Mouse (Mus musculus): ENCODE results near the gene Gm45234. TPM values are rescaled to one million over a fixed set of nuclear protein-coding genes. Genes with fewer than 3 reads are reported as not detected.

Gene Gm45234
- total and polyA plus RNA-seq, 3 experiments: not detected

DNA sequence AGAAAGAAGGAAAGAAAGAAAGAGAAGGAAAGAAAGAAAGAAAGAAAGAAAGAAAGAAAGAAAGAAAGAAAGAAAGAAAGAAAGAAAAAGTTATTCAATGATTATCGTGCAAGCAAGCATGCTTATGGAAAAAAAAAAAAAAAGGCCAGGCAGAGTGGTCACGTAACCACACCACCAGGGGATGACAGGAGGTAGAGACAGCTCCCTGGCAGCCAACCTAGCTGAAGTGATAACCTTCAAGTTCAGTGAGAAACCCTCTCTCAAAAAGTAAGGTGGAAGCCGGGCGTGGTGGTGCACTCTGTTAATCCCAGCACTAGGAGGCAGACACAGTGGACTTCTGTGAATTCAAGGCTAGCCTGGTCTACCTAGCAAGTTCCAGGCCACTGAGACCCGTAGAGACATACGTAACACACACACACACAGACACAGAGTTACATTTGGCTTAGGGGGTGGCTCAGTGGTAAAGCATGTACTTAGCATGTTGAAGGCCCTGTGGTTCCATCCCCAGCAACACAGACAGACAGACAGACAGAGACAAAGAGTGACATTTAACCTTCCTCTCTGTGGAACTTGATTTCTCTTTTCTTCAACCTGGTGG is 32.8 kb downstream of the Gm45234 start:
- in situ Hi-C loops (cut with MboI; ENCODE audit: low pct_ligation_motif_present, low pct_unique_long_range_greater_than_20kb, low sequenced_read_pairs): no loop called here
- Histone ChIP-seq H3K36me3 (replicated peaks in 1 of 2; ENCODE audit: control insufficient read depth in 1 of 2, insufficient read depth in 1 of 2, low read length in 1 of 2) (peaks cover 55 to 87% of the 10 kb centered on the region in 2 experiments), H3K27ac (ENCODE audit: insufficient read depth, low read depth) (peak overlapping the region; percentile 94), H3K79me2 (replicated peaks; ENCODE audit: control insufficient read depth, extremely low read depth, insufficient read depth, poor library complexity, severe bottlenecking) (peaks cover 3% of the 10 kb centered on the region; the same call in 1 of the 2 replicates), H3K9me3 (replicated peaks; ENCODE audit: low read length) (no peaks in the 10 kb centered on the region), H3K4me3 (replicated peaks in 1 of 3; ENCODE audit: low read depth in 2 of 3, low read length in 2 of 3, poor library complexity in 1 of 3) (peak overlapping the region in 1 of 3 experiments; percentile 19), H3K27me3 (replicated peaks) (no peaks in the 10 kb centered on the region), H3K4me1 (ENCODE audit: control insufficient read depth in 1 of 2, insufficient read depth in 2 of 2) (peaks cover 45 to 84% of the 10 kb centered on the region in 2 experiments), H3K9ac (ENCODE audit: insufficient read depth, low read depth) (peak overlapping the region; percentile 12; the same call in 1 of the 2 replicates), H3K4me2 (ENCODE audit: insufficient read depth, low read depth, poor library complexity, severe bottlenecking) (peak overlapping the region; percentile 48)
- dilution Hi-C loops (cut with MboI; ENCODE audit: extremely low pct_ligation_motif_present, extremely low pct_unique_long_range_greater_than_20kb, low sequenced_read_pairs): no loop called here
- TF ChIP-seq TBP (conservative IDR thresholded peaks at IDR 0.05; ENCODE audit: low read depth, low read length) (no peak), ZNF384 (IDR thresholded peaks at IDR 0.05; ENCODE audit: low read depth, low read length) (peak; percentile 90), CTCF (conservative IDR thresholded peaks at IDR 0.05 in 1 of 2, IDR thresholded peaks at IDR 0.05 in 1 of 2; ENCODE audit: low read depth in 2 of 2, low read length in 2 of 2) (peak in 1 of 2 experiments; percentile 26; a peak in 1 of 4 replicates)
- no peak for DNase-seq (ENCODE audit: extremely low read depth)

DNA sequence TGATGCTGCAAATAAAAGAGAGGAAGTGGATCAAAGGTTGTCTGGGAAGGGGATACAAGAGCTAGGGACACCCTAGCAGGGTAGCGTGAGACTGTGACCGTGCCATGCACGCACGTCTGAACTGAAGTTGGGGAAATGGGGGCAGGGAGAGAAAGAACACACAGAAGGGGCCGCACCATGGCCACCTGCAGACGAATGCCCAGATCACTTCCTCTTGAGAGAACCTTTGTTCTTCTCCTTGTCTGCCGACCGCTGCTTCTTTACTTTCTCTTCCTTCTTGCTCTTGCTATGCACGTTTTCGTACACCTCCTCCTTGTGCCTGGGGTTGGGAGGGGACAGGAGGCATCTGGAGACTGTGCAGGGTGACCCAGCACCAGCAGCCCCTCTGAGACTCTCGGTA is 34.9 kb downstream of the Gm45234 start:
- H3K9ac ChIP-seq (ENCODE audit: insufficient read depth, low read depth): peak overlapping the region; percentile 21
- peak overlapping the region; percentile 22; the same call in 1 of the 2 replicates for H3K4me2 ChIP-seq (ENCODE audit: insufficient read depth, low read depth, poor library complexity, severe bottlenecking)
- dilution Hi-C loops (cut with MboI; ENCODE audit: extremely low pct_ligation_motif_present, extremely low pct_unique_long_range_greater_than_20kb, low sequenced_read_pairs) (no loop called here), in situ Hi-C loops (cut with MboI; ENCODE audit: low pct_ligation_motif_present, low pct_unique_long_range_greater_than_20kb, low sequenced_read_pairs) (no loop called here)
- H3K27me3 ChIP-seq (replicated peaks): no peaks in the 10 kb centered on the region
- peaks cover 48 to 84% of the 10 kb centered on the region in 2 experiments for H3K4me1 ChIP-seq (ENCODE audit: control insufficient read depth in 1 of 2, insufficient read depth in 2 of 2)
- H3K36me3 ChIP-seq (replicated peaks in 1 of 2; ENCODE audit: control insufficient read depth in 1 of 2, insufficient read depth in 1 of 2, low read length in 1 of 2): peaks cover 45 to 88% of the 10 kb centered on the region in 2 experiments
- peak overlapping the region in 1 of 3 experiments; percentile 31 for H3K4me3 ChIP-seq (replicated peaks in 1 of 3; ENCODE audit: low read depth in 2 of 3, low read length in 2 of 3, poor library complexity in 1 of 3)
- H3K9me3 ChIP-seq (replicated peaks; ENCODE audit: low read length): no peaks in the 10 kb centered on the region
- DNase-seq (ENCODE audit: extremely low read depth): peak; percentile 92
- H3K79me2 ChIP-seq (replicated peaks; ENCODE audit: control insufficient read depth, extremely low read depth, insufficient read depth, poor library complexity, severe bottlenecking): no peaks in the 10 kb centered on the region
- peak overlapping the region; percentile 88 for H3K27ac ChIP-seq (ENCODE audit: insufficient read depth, low read depth)
- TF ChIP-seq EP300 (IDR thresholded peaks at IDR 0.05; ENCODE audit: low read length) (peak; percentile 87), CHD2 (IDR thresholded peaks at IDR 0.05; ENCODE audit: low read length) (peak; percentile 86), POLR2A (IDR thresholded peaks at IDR 0.05; ENCODE audit: low read depth, low read length) (peak; percentile 67), POLR2AphosphoS2 (IDR thresholded peaks at IDR 0.05; ENCODE audit: low read depth, low read length) (peak; percentile 61; the same call in 1 of the 2 replicates), MEF2A (IDR thresholded peaks at IDR 0.05; ENCODE audit: borderline replicate concordance, low read depth, low read length) (peak; percentile 73; the same call in 1 of the 2 replicates), JUN (IDR thresholded peaks at IDR 0.05; ENCODE audit: insufficient read depth, low read depth, low read length) (no peak), RAD21 (IDR thresholded peaks at IDR 0.05; ENCODE audit: low read depth, low read length) (peak; percentile 3), GABPA (IDR thresholded peaks at IDR 0.05; ENCODE audit: insufficient replicate concordance, low read depth, low read length) (no peak), NELFE (IDR thresholded peaks at IDR 0.05; ENCODE audit: low read depth, low read length) (peak; percentile 28; the same call in 1 of the 2 replicates), KAT2A (IDR thresholded peaks at IDR 0.05; ENCODE audit: insufficient replicate concordance, low read length) (no peak), CHD1 (IDR thresholded peaks at IDR 0.05; ENCODE audit: low read depth, low read length) (no peak), ZKSCAN1 (IDR thresholded peaks at IDR 0.05; ENCODE audit: borderline replicate concordance, low read depth, low read length) (no peak), USF2 (conservative IDR thresholded peaks at IDR 0.05; ENCODE audit: low read depth, low read length) (no peak), MXI1 (IDR thresholded peaks at IDR 0.05; ENCODE audit: low read depth, low read length) (peak; percentile 86), TCF12 (IDR thresholded peaks at IDR 0.05; ENCODE audit: low read depth, low read length) (peak; percentile 96), CTCF (conservative IDR thresholded peaks at IDR 0.05 in 1 of 2, IDR thresholded peaks at IDR 0.05 in 1 of 2; ENCODE audit: low read depth in 2 of 2, low read length in 2 of 2) (no peak), PAX5 (IDR thresholded peaks at IDR 0.05; ENCODE audit: low read length) (no peak), E2F4 (IDR thresholded peaks at IDR 0.05; ENCODE audit: insufficient replicate concordance, low read depth, low read length) (no peak), TBP (conservative IDR thresholded peaks at IDR 0.05; ENCODE audit: low read depth, low read length) (peak; percentile 73), UBTF (IDR thresholded peaks at IDR 0.05; ENCODE audit: low read depth, low read length) (no peak), ETS1 (conservative IDR thresholded peaks at IDR 0.05; ENCODE audit: low read depth, low read length) (peak; percentile 87), RCOR1 (conservative IDR thresholded peaks at IDR 0.05; ENCODE audit: low read depth, low read length) (peak; percentile 79), IRF4 (IDR thresholded peaks at IDR 0.05; ENCODE audit: low read depth, low read length) (peak; percentile 86), NRF1 (IDR thresholded peaks at IDR 0.05; ENCODE audit: low read depth, low read length) (no peak), MAFK (IDR thresholded peaks at IDR 0.05; ENCODE audit: insufficient replicate concordance, low read length) (0 out of 2 replicates have a peak, but pooled peaks have one; percentile 10), MYC (IDR thresholded peaks at IDR 0.05; ENCODE audit: low read depth, low read length) (peak; percentile 91), ZMIZ1 (IDR thresholded peaks at IDR 0.05; ENCODE audit: low read depth, low read length) (no peak), ZNF384 (IDR thresholded peaks at IDR 0.05; ENCODE audit: low read depth, low read length) (peak; percentile 18; the same call in 1 of the 2 replicates), BHLHE40 (IDR thresholded peaks at IDR 0.05; ENCODE audit: low read depth, low read length) (peak; percentile 98), JUND (conservative IDR thresholded peaks at IDR 0.05; ENCODE audit: low read depth, low read length) (no peak), HCFC1 (IDR thresholded peaks at IDR 0.05; ENCODE audit: low read depth, low read length) (peak; percentile 42)

Data from CH12.LX (cell line).